Mouse (Mus musculus) kidney, embryonic 16.5 days (tissue): ENCODE measurements around the gene Tmem259. TPM values are rescaled to one million over a fixed set of nuclear protein-coding genes. Genes with fewer than 3 reads are reported as not detected.
"Not testable (repeated sequence)": the region's sequence is repeated elsewhere in the genome, so short reads cannot be mapped to it uniquely, and the experiment has no call there.

ENCODE experiments used
- ATAC-seq: fragments of 200-750 bp; cut with Nextera tagmentation; 2 replicates; pipeline ENCODE4 v1.8.0; 2017; ENCODE audit warnings: moderate TSS enrichment; ENCODE audit not compliant: low FRiP score, low TSS enrichment
- H3K27ac ChIP-seq: fragments of 300-500 bp; sonication (generic); 2 replicates; pipeline ENCODE4 v1.5.1; 2014; ENCODE audit warnings: low read length
- H3K27me3 ChIP-seq: fragments of 300-500 bp; sonication (generic); 2 replicates; pipeline ENCODE4 v1.6.1; 2014; ENCODE audit warnings: low read length, control low read depth, mixed read lengths; ENCODE audit not compliant: insufficient read depth
- H3K36me3 ChIP-seq: fragments of 300-500 bp; sonication (generic); 2 replicates; pipeline ENCODE4 v1.6.1; 2014; ENCODE audit warnings: low read length, control low read depth, mixed read lengths; ENCODE audit not compliant: insufficient read depth
- H3K4me1 ChIP-seq: fragments of 300-500 bp; sonication (generic); 2 replicates; pipeline ENCODE4 v1.6.1; 2014; ENCODE audit warnings: low read length, control low read depth, mixed read lengths; ENCODE audit not compliant: insufficient read depth
- H3K4me2 ChIP-seq: fragments of 300-500 bp; sonication (generic); replicated peaks from 2 replicates; pipeline ENCODE4 v1.6.1; 2014; ENCODE audit warnings: low read depth, low read length
- H3K4me3 ChIP-seq: fragments of 300-500 bp; sonication (generic); 2 replicates; pipeline ENCODE4 v1.5.1; 2014; ENCODE audit warnings: mild to moderate bottlenecking, low read length
- H3K9ac ChIP-seq: fragments of 300-500 bp; sonication (generic); replicated peaks from 2 replicates; pipeline ENCODE4 v1.6.1; 2014; ENCODE audit warnings: low read length
- H3K9me3 ChIP-seq: fragments of 300-500 bp; sonication (generic); 2 replicates; pipeline ENCODE4 v1.6.1; 2016; ENCODE audit warnings: low read length, control low read depth
- WGBS: fragments of 180-500 bp; shearing (Covaris S2); extraction: QIAGEN DNeasy Blood & Tissue Kit; methylation state at CpG from one replicate; pipeline ENCODE4 v1.1.7; 2014; 5-methylcytosine and 5-hydroxymethylcytosine counted together
- polyA plus RNA-seq: library from polyadenylated mRNA; unstranded; fragments of >200 nt; fragmentation: Nextera tagmentation; extraction: Ambion mirVana; gene quantifications from 2 replicates; pipeline ENCODE4 v1.2.1, GENCODE M21; 2015

Gene Tmem259
- polyA plus RNA-seq, 1 experiment from 2014 or later = 11.2 TPM

GRCm38 (mm10) chr10:79959847-79960601, 24.1 kb downstream of the Tmem259 start, which contains the start of gene Wdr18:
Wdr18 (plus strand) TSS chr10:79960152.
- H3K9ac ChIP-seq = peak within 1 kb of the TSS; percentile 78
- under 1% methylated on average over 61 of the region's 61 CpGs for WGBS
- peaks cover 26% of the 10 kb centered on the region for H3K36me3 ChIP-seq
- peaks cover 20% of the 10 kb centered on the region for H3K4me1 ChIP-seq
- no peaks in the 10 kb centered on the region for H3K27me3 ChIP-seq
- peak within 1 kb of the TSS; percentile 41 for H3K27ac ChIP-seq
- peak; percentile 94 for ATAC-seq
- no peaks in the 10 kb centered on the region for H3K9me3 ChIP-seq
- H3K4me2 ChIP-seq = peak within 1 kb of the TSS; percentile 83
- H3K4me3 ChIP-seq = peak within 1 kb of the TSS; percentile 84

- WGBS = 30% methylated on average over 10 of the region's 10 CpGs
- not testable (repeated sequence) for H3K9me3 ChIP-seq, ATAC-seq, H3K27me3 ChIP-seq, H3K9ac ChIP-seq
- H3K27ac ChIP-seq = 0 out of 2 replicates have a peak overlapping the region, but pooled peaks have one; percentile 20
- H3K36me3 ChIP-seq = peaks cover 21% of the 10 kb centered on the region
- H3K4me3 ChIP-seq = peak overlapping the region; percentile 84
- H3K4me2 ChIP-seq = peak overlapping the region; percentile 20; the same call in 1 of the 2 replicates
- peaks cover 20% of the 10 kb centered on the region for H3K4me1 ChIP-seq
Measured at GRCm38 (mm10) chr10:79959412-79959811, 24.7 kb downstream of the Tmem259 start.

GRCm38 (mm10) chr10:79958140-79958816, 25.9 kb downstream of the Tmem259 start:
- Histone ChIP-seq H3K4me3 (no peak overlapping the region), H3K27me3 (no peaks in the 10 kb centered on the region), H3K27ac (no peak overlapping the region), H3K9me3 (no peaks in the 10 kb centered on the region), H3K9ac (peak overlapping the region; percentile 54; the same call in 1 of the 2 replicates), H3K4me1 (peaks cover 20% of the 10 kb centered on the region), H3K36me3 (peaks cover 11% of the 10 kb centered on the region), H3K4me2 (peak overlapping the region; percentile 32; the same call in 1 of the 2 replicates)
- peak; percentile 12 for ATAC-seq
- 9% methylated on average over 21 of the region's 21 CpGs for WGBS

GRCm38 (mm10) chr10:79956643-79957154, 27.4 kb downstream of the Tmem259 start:
- H3K4me1 ChIP-seq = peaks cover 20% of the 10 kb centered on the region
- no peaks in the 10 kb centered on the region for H3K9me3 ChIP-seq
- H3K9ac ChIP-seq = peak overlapping the region; percentile 26; the same call in 1 of the 2 replicates
- H3K27ac ChIP-seq = no peak overlapping the region
- no peak overlapping the region for H3K4me3 ChIP-seq
- H3K27me3 ChIP-seq = no peaks in the 10 kb centered on the region
- no peak for ATAC-seq
- 21% methylated on average over 4 of the region's 4 CpGs for WGBS
- H3K36me3 ChIP-seq = peaks cover 12% of the 10 kb centered on the region
- H3K4me2 ChIP-seq = no peak overlapping the region

- Histone ChIP-seq H3K27ac (no peak overlapping the region), H3K4me1 (peaks cover 14% of the 10 kb centered on the region), H3K4me3 (no peak overlapping the region), H3K9me3 (no peaks in the 10 kb centered on the region), H3K4me2 (no peak overlapping the region), H3K27me3 (no peaks in the 10 kb centered on the region), H3K9ac (no peak overlapping the region), H3K36me3 (peaks cover 22% of the 10 kb centered on the region)
- ATAC-seq = no peak
- WGBS = 69% methylated on average over 9 of the region's 9 CpGs
Measured at GRCm38 (mm10) chr10:79955691-79956090, 28.4 kb downstream of the Tmem259 start.

- no peak overlapping the region for H3K9ac ChIP-seq
- peaks cover 11% of the 10 kb centered on the region for H3K4me1 ChIP-seq
- ATAC-seq = no peak
- peaks cover 39% of the 10 kb centered on the region for H3K36me3 ChIP-seq
- H3K4me3 ChIP-seq = no peak overlapping the region
- no peak overlapping the region for H3K4me2 ChIP-seq
- H3K9me3 ChIP-seq = no peaks in the 10 kb centered on the region
- H3K27me3 ChIP-seq = no peaks in the 10 kb centered on the region
- no peak overlapping the region for H3K27ac ChIP-seq
- WGBS = 78% methylated on average over 6 of the region's 6 CpGs
Measured at GRCm38 (mm10) chr10:79953946-79954345, 30.2 kb downstream of the Tmem259 start.

GRCm38 (mm10) chr10:79950661-79951060, 33.5 kb downstream of the Tmem259 start:
- no peak overlapping the region for H3K4me3 ChIP-seq
- H3K4me1 ChIP-seq = peaks cover 18% of the 10 kb centered on the region
- H3K4me2 ChIP-seq = no peak overlapping the region
- H3K27ac ChIP-seq = no peak overlapping the region
- ATAC-seq = no peak
- H3K9me3 ChIP-seq = no peaks in the 10 kb centered on the region
- WGBS = 88% methylated on average over 18 of the region's 18 CpGs
- H3K27me3 ChIP-seq = no peaks in the 10 kb centered on the region
- H3K36me3 ChIP-seq = peaks cover 45% of the 10 kb centered on the region
- H3K9ac ChIP-seq = no peak overlapping the region

GRCm38 (mm10) chr10:79949873-79950272, 34.3 kb downstream of the Tmem259 start:
- no peak overlapping the region for H3K9ac ChIP-seq
- ATAC-seq = no peak
- H3K4me2 ChIP-seq = no peak overlapping the region
- no peak overlapping the region for H3K27ac ChIP-seq
- H3K4me1 ChIP-seq = peaks cover 26% of the 10 kb centered on the region
- H3K36me3 ChIP-seq = peaks cover 45% of the 10 kb centered on the region
- H3K27me3 ChIP-seq = no peaks in the 10 kb centered on the region
- H3K9me3 ChIP-seq = no peaks in the 10 kb centered on the region
- 88% methylated on average over 4 of the region's 4 CpGs for WGBS
- no peak overlapping the region for H3K4me3 ChIP-seq

- Histone ChIP-seq H3K9ac (peak overlapping the region; percentile 58; the same call in 1 of the 2 replicates), H3K27me3 (no peaks in the 10 kb centered on the region), H3K9me3 (no peaks in the 10 kb centered on the region), H3K27ac (no peak overlapping the region), H3K4me3 (no peak overlapping the region), H3K36me3 (peaks cover 39% of the 10 kb centered on the region), H3K4me2 (no peak overlapping the region), H3K4me1 (peaks cover 47% of the 10 kb centered on the region)
- 65% methylated on average over 6 of the region's 6 CpGs for WGBS
- ATAC-seq = no peak
Measured at GRCm38 (mm10) chr10:79947502-79947901, 36.6 kb downstream of the Tmem259 start.
